Mouse (Mus musculus) heart, embryonic 11.5 days (tissue): ENCODE measurements at regions not wholly inside any gene's neighbourhood (a gene's known extent, or its start where the extent isn't known, plus 50 kb on each side); places are given as distances from the start of the nearest gene placed in this dataset.

ENCODE experiments used
- ATAC-seq: fragments of 200-750 bp; cut with Nextera tagmentation; replicated peaks from 2 replicates; pipeline ENCODE4 v1.8.0; 2017; ENCODE audit warnings: moderate library complexity; ENCODE audit not compliant: insufficient number of reproducible peaks, low FRiP score, low TSS enrichment
- H3K27ac ChIP-seq: fragments of 300-500 bp; sonication (generic); 2 replicates; pipeline ENCODE4 v1.5.1; 2014; ENCODE audit warnings: mild to moderate bottlenecking, low read depth, low read length
- H3K27me3 ChIP-seq: fragments of 300-500 bp; sonication (generic); 2 replicates; pipeline ENCODE4 v1.6.1; 2014; ENCODE audit warnings: mild to moderate bottlenecking, low read length, mixed read lengths; ENCODE audit not compliant: control insufficient read depth, insufficient read depth
- H3K36me3 ChIP-seq: fragments of 300-500 bp; sonication (generic); 2 replicates; pipeline ENCODE4 v1.6.1; 2014; ENCODE audit warnings: mild to moderate bottlenecking, low read length, moderate library complexity, mixed read lengths; ENCODE audit not compliant: control insufficient read depth, insufficient read depth
- H3K4me1 ChIP-seq: fragments of 300-500 bp; sonication (generic); 2 replicates; pipeline ENCODE4 v1.6.1; 2014; ENCODE audit warnings: low read length; ENCODE audit not compliant: control insufficient read depth, insufficient read depth
- H3K4me2 ChIP-seq: fragments of 300-500 bp; sonication (generic); 2 replicates; pipeline ENCODE4 v1.6.1; 2014; ENCODE audit warnings: mild to moderate bottlenecking, moderate library complexity
- H3K4me3 ChIP-seq: fragments of 300-500 bp; sonication (generic); 2 replicates; pipeline ENCODE4 v1.5.1; 2014; ENCODE audit warnings: low read depth, low read length
- H3K9ac ChIP-seq: fragments of 300-500 bp; sonication (generic); 2 replicates; pipeline ENCODE4 v1.6.1; 2014; ENCODE audit warnings: mild to moderate bottlenecking, low read depth, low read length, moderate library complexity
- H3K9me3 ChIP-seq: fragments of 300-500 bp; sonication (generic); replicated peaks from 2 replicates; pipeline ENCODE4 v1.6.1; 2016; ENCODE audit warnings: low read length; ENCODE audit not compliant: control insufficient read depth
- WGBS: fragments of 180-500 bp; shearing (Covaris S2); extraction: QIAGEN DNeasy Blood & Tissue Kit; methylation state at CpG from one replicate; pipeline ENCODE4 v1.1.7; 2014; ENCODE audit not compliant: insufficient replicate concordance; 5-methylcytosine and 5-hydroxymethylcytosine counted together

GRCm38 (mm10) chr2:9791970-9792369 lies 89.1 kb upstream of the 4930412O13Rik start:
- no peaks in the 10 kb centered on the region for H3K27me3 ChIP-seq
- no peak overlapping the region for H3K4me2 ChIP-seq
- H3K27ac ChIP-seq = no peak overlapping the region
- WGBS = 75% methylated on average over 1 of the region's 1 CpGs
- no peaks in the 10 kb centered on the region for H3K36me3 ChIP-seq
- H3K4me1 ChIP-seq = no peaks in the 10 kb centered on the region
- H3K9ac ChIP-seq = no peak overlapping the region
- ATAC-seq = no peak
- H3K9me3 ChIP-seq = no peaks in the 10 kb centered on the region
- H3K4me3 ChIP-seq = no peak overlapping the region

GRCm38 (mm10) chr2:9792381-9792780 lies 88.7 kb upstream of the 4930412O13Rik start:
- H3K4me2 ChIP-seq = no peak overlapping the region
- H3K27me3 ChIP-seq = no peaks in the 10 kb centered on the region
- no peak overlapping the region for H3K9ac ChIP-seq
- ATAC-seq = no peak
- H3K36me3 ChIP-seq = no peaks in the 10 kb centered on the region
- no peaks in the 10 kb centered on the region for H3K4me1 ChIP-seq
- 74% methylated on average over 1 of the region's 1 CpGs for WGBS
- H3K9me3 ChIP-seq = no peaks in the 10 kb centered on the region
- H3K27ac ChIP-seq = no peak overlapping the region
- H3K4me3 ChIP-seq = no peak overlapping the region

- Histone ChIP-seq H3K4me2 (no peak overlapping the region), H3K4me3 (no peak overlapping the region), H3K9ac (no peak overlapping the region), H3K27me3 (no peaks in the 10 kb centered on the region), H3K9me3 (no peaks in the 10 kb centered on the region), H3K27ac (no peak overlapping the region), H3K4me1 (no peaks in the 10 kb centered on the region), H3K36me3 (no peaks in the 10 kb centered on the region)
- no peak for ATAC-seq
- WGBS = 46% methylated on average over 4 of the region's 4 CpGs
These were observed 85.7 kb upstream of the 4930412O13Rik start for GRCm38 (mm10) chr2:9795401-9795800.

GRCm38 (mm10) chr2:9801484-9801883 lies 79.6 kb upstream of the 4930412O13Rik start:
- no peak overlapping the region for H3K9ac ChIP-seq
- ATAC-seq = no peak
- H3K27ac ChIP-seq = no peak overlapping the region
- no peak overlapping the region for H3K4me2 ChIP-seq
- no peak overlapping the region for H3K4me3 ChIP-seq
- H3K27me3 ChIP-seq = no peaks in the 10 kb centered on the region
- WGBS = 63% methylated on average over 8 of the region's 8 CpGs
- 0 out of 2 replicates have a peak, but pooled peaks cover 3% of the 10 kb centered on the region for H3K4me1 ChIP-seq
- H3K9me3 ChIP-seq = no peaks in the 10 kb centered on the region
- H3K36me3 ChIP-seq = no peaks in the 10 kb centered on the region

GRCm38 (mm10) chr2:9804306-9804705 lies 76.7 kb upstream of the 4930412O13Rik start:
- no peaks in the 10 kb centered on the region for H3K36me3 ChIP-seq
- H3K9ac ChIP-seq = no peak overlapping the region
- H3K4me2 ChIP-seq = no peak overlapping the region
- 50% methylated on average over 3 of the region's 3 CpGs for WGBS
- no peak overlapping the region for H3K4me3 ChIP-seq
- no peaks in the 10 kb centered on the region for H3K9me3 ChIP-seq
- no peak for ATAC-seq
- H3K4me1 ChIP-seq = 0 out of 2 replicates have a peak, but pooled peaks cover 3% of the 10 kb centered on the region
- H3K27me3 ChIP-seq = no peaks in the 10 kb centered on the region
- H3K27ac ChIP-seq = no peak overlapping the region

- no peak overlapping the region for H3K4me2 ChIP-seq
- 71% methylated on average over 6 of the region's 6 CpGs for WGBS
These were observed 75.5 kb upstream of the 4930412O13Rik start for GRCm38 (mm10) chr2:9805590-9805989.

More at GRCm38 (mm10) chr2:9805590-9805989, 75.5 kb upstream of the 4930412O13Rik start:
- Histone ChIP-seq H3K9ac (no peak overlapping the region), H3K4me1 (0 out of 2 replicates have a peak, but pooled peaks cover 3% of the 10 kb centered on the region), H3K36me3 (no peaks in the 10 kb centered on the region), H3K9me3 (no peaks in the 10 kb centered on the region), H3K27ac (no peak overlapping the region), H3K4me3 (no peak overlapping the region), H3K27me3 (no peaks in the 10 kb centered on the region)
- ATAC-seq = no peak
